Mouse (Mus musculus): ENCODE measurements around the gene Olfm1. TPM values are rescaled to one million over a fixed set of nuclear protein-coding genes. Genes with fewer than 3 reads are reported as not detected.
A peak's percentile ranks its signal among the peaks of the same experiment; 100 is the strongest.

The Olfm1 gene
- total and polyA plus RNA-seq, 2 experiments from 2014 or later, result 4.0 to 4.7 TPM

DNA sequence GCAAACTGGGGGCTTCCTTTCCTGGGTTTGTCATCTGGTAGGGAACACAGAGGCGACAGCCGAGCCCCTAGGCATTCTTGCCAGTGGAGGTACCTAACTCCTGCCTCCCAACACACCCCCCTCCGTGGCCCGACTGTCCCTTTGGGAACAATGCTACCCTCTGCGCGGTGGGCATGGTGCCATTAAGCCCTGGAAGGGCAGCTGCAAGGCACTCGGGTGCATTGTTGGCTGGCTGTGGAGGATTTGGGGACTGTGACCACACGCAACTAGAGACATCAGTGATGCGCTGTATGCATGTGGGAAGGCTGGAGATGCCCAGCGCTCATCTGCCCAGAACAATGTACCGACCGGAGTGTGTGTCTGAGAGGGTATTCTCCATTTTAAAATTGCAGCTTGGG lies 897 bp downstream of the Olfm1 start:
- 32% methylated on average over 12 of the region's 12 CpGs for WGBS
- Histone ChIP-seq H3K27ac (ENCODE audit: low read depth) (no peak overlapping the region), H3K36me3 (replicated peaks; ENCODE audit: control insufficient read depth, insufficient read depth, low read length) (no peaks in the 10 kb centered on the region), H3K27me3 (ENCODE audit: control insufficient read depth, insufficient read depth, low read length) (peaks cover 56% of the 10 kb centered on the region), H3K4me2 (ENCODE audit: low read depth, low read length) (peak overlapping the region; percentile 88), H3K4me1 (ENCODE audit: control insufficient read depth, insufficient read depth) (0 out of 2 replicates have a peak, but pooled peaks cover 3% of the 10 kb centered on the region), H3K9me3 (replicated peaks; ENCODE audit: control insufficient read depth, low read length) (no peaks in the 10 kb centered on the region), H3K9ac (replicated peaks; ENCODE audit: low read depth, low read length) (no peak overlapping the region), H3K4me3 (ENCODE audit: low read depth, low read length) (peak overlapping the region; percentile 60)
- TF ChIP-seq EP300 (IDR thresholded peaks at IDR 0.05; ENCODE audit: low read depth), result no peak
- TF ChIP-seq CTCF (IDR thresholded peaks at IDR 0.05; ENCODE audit: low read depth), result no peak
- no peak for DNase-seq (ENCODE audit: low spot score)
- no peak; the same call in 1 of the 2 replicates for ATAC-seq (ENCODE audit: insufficient read depth, low read depth)

DNA sequence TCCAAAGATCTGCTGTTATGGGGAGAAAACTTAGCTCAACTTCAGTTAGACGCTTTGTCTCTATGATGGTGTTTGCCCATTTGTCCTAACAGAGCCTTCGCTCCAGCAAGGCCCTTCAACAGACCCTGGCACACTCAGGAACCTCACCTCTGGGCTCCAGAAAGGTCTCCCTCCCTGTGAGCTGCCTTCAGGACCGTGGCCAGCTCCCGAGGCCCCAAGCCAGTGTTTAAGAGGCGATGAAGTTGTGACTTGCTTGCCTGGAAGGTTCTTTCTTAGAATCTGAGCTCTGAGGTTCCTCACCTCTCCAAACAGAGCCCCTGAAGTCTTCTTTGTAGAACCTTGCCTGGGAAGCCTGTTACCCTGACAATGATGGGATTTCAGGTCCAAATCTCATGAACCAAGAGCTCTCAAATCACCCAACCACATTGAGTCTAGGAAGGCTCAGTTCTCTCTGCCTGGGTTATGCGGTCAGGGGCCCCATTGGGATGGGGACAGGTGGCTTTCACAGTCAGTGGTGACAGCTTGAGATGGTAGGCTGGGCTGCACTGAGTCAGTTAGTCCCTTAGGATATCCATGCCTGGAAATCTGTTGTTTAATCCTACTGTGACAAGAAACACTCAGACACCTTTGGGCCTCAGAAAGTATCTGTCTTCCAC lies 2.3 kb downstream of the Olfm1 start:
- DNase-seq (ENCODE audit: low spot score) (no peak), ATAC-seq (ENCODE audit: insufficient read depth, low read depth) (no peak)
- Histone ChIP-seq H3K9me3 (replicated peaks; ENCODE audit: control insufficient read depth, low read length) (no peaks in the 10 kb centered on the region), H3K4me1 (ENCODE audit: control insufficient read depth, insufficient read depth) (0 out of 2 replicates have a peak, but pooled peaks cover 3% of the 10 kb centered on the region), H3K4me2 (ENCODE audit: low read depth, low read length) (no peak overlapping the region), H3K27me3 (ENCODE audit: control insufficient read depth, insufficient read depth, low read length) (peaks cover 56% of the 10 kb centered on the region), H3K36me3 (replicated peaks; ENCODE audit: control insufficient read depth, insufficient read depth, low read length) (no peaks in the 10 kb centered on the region), H3K27ac (ENCODE audit: low read depth) (no peak overlapping the region), H3K4me3 (ENCODE audit: low read depth, low read length) (no peak overlapping the region), H3K9ac (replicated peaks; ENCODE audit: low read depth, low read length) (no peak overlapping the region)
- TF ChIP-seq CTCF (IDR thresholded peaks at IDR 0.05; ENCODE audit: low read depth), result no peak
- TF ChIP-seq EP300 (IDR thresholded peaks at IDR 0.05; ENCODE audit: low read depth), result no peak
- 28% methylated on average over 6 of the region's 6 CpGs for WGBS

DNA sequence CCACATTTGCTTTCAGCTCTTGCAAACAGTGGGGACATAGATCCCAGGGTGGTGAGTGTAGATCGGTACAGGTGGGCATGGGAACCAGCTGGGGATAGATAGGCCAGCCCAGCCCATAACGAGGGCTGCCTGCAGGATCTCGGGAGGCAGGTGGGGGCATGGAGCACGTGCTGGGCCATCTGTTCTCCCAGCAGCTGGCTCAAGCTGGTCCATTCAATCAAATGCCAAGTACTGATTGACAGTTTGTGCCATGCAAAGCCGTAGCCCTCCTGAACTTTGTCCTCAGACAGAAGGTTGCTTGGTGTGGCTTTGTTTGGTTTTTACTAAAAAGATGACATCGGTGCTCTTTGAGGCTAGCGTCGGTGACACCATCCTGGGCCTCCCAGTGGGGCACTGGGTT lies 2.9 kb downstream of the Olfm1 start:
- Histone ChIP-seq H3K4me1 (ENCODE audit: control insufficient read depth, insufficient read depth) (0 out of 2 replicates have a peak, but pooled peaks cover 3% of the 10 kb centered on the region), H3K27me3 (ENCODE audit: control insufficient read depth, insufficient read depth, low read length) (peaks cover 56% of the 10 kb centered on the region), H3K9me3 (replicated peaks; ENCODE audit: control insufficient read depth, low read length) (no peaks in the 10 kb centered on the region), H3K4me2 (ENCODE audit: low read depth, low read length) (no peak overlapping the region), H3K9ac (replicated peaks; ENCODE audit: low read depth, low read length) (no peak overlapping the region), H3K36me3 (replicated peaks; ENCODE audit: control insufficient read depth, insufficient read depth, low read length) (no peaks in the 10 kb centered on the region), H3K4me3 (ENCODE audit: low read depth, low read length) (no peak overlapping the region), H3K27ac (ENCODE audit: low read depth) (no peak overlapping the region)
- no peak for ATAC-seq (ENCODE audit: insufficient read depth, low read depth)
- 70% methylated on average over 8 of the region's 8 CpGs for WGBS
- DNase-seq (ENCODE audit: low spot score), result no peak
- no peak for TF ChIP-seq EP300 (IDR thresholded peaks at IDR 0.05; ENCODE audit: low read depth)
- no peak for TF ChIP-seq CTCF (IDR thresholded peaks at IDR 0.05; ENCODE audit: low read depth)

DNA sequence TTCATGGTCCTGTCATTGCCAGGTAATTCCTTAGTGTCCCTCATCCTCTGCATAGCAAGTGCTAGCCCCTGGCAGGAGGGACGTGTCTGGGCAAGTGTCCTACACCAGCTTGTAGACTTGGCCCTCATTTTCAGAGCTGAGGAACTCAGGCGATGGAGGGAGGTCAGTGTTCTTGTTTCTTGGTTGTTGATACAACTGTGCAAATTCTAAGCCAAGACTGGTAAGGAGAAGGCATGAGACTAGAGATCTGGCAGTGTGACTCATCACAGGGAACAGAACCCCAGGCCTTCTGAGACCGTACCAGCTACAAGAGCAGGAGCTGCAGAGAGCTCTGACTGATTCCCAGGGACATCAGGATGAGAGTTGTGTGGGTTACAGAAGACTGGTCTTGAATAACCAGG lies 8.6 kb downstream of the Olfm1 start:
- no peak for ATAC-seq (ENCODE audit: insufficient read depth, low read depth)
- no peaks in the 10 kb centered on the region for H3K36me3 ChIP-seq (replicated peaks; ENCODE audit: control insufficient read depth, insufficient read depth, low read length)
- H3K4me1 ChIP-seq (ENCODE audit: control insufficient read depth, insufficient read depth), result no peaks in the 10 kb centered on the region; the same call in 1 of the 2 replicates
- DNase-seq (ENCODE audit: low spot score), result no peak
- TF ChIP-seq EP300 (IDR thresholded peaks at IDR 0.05; ENCODE audit: low read depth), result no peak
- TF ChIP-seq CTCF (IDR thresholded peaks at IDR 0.05; ENCODE audit: low read depth), result no peak
- whole genome bisulfite sequencing, result 60% methylated on average over 3 of the region's 3 CpGs
- H3K4me2 ChIP-seq (ENCODE audit: low read depth, low read length), result no peak overlapping the region
- no peak overlapping the region for H3K9ac ChIP-seq (replicated peaks; ENCODE audit: low read depth, low read length)
- peaks cover 46% of the 10 kb centered on the region for H3K27me3 ChIP-seq (ENCODE audit: control insufficient read depth, insufficient read depth, low read length)
- H3K9me3 ChIP-seq (replicated peaks; ENCODE audit: control insufficient read depth, low read length), result no peaks in the 10 kb centered on the region
- H3K4me3 ChIP-seq (ENCODE audit: low read depth, low read length), result no peak overlapping the region
- H3K27ac ChIP-seq (ENCODE audit: low read depth), result no peak overlapping the region

DNA sequence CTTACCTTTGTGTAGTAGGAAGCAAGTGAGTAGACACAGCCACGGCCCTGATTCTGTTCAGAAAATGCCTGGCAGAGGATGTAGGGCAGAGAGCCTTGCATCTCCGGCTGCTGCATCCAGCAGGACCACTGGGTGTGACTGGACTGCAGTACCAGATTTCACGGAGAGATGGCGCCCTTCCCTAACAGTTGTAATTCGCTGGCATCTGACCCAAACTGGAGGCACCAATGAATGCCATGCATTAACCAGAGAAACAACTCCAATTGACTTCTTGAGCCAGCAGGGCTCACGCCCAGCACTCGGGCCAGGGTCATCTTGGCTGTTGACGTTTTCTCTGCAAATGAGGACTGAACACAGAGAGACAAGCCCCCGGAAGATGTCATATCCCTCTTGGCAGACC lies 11.4 kb downstream of the Olfm1 start:
- peaks cover 52% of the 10 kb centered on the region for H3K27me3 ChIP-seq (ENCODE audit: control insufficient read depth, insufficient read depth, low read length)
- H3K36me3 ChIP-seq (replicated peaks; ENCODE audit: control insufficient read depth, insufficient read depth, low read length), result no peaks in the 10 kb centered on the region
- H3K4me2 ChIP-seq (ENCODE audit: low read depth, low read length), result no peak overlapping the region
- no peak overlapping the region for H3K4me3 ChIP-seq (ENCODE audit: low read depth, low read length)
- ATAC-seq (ENCODE audit: insufficient read depth, low read depth) (no peak), DNase-seq (ENCODE audit: low spot score) (peak; percentile 70)
- no peaks in the 10 kb centered on the region for H3K9me3 ChIP-seq (replicated peaks; ENCODE audit: control insufficient read depth, low read length)
- no peaks in the 10 kb centered on the region; the same call in 1 of the 2 replicates for H3K4me1 ChIP-seq (ENCODE audit: control insufficient read depth, insufficient read depth)
- H3K9ac ChIP-seq (replicated peaks; ENCODE audit: low read depth, low read length), result no peak overlapping the region
- peak; percentile 95 for TF ChIP-seq CTCF (IDR thresholded peaks at IDR 0.05; ENCODE audit: low read depth)
- TF ChIP-seq EP300 (IDR thresholded peaks at IDR 0.05; ENCODE audit: low read depth), result no peak
- no peak overlapping the region for H3K27ac ChIP-seq (ENCODE audit: low read depth)
- WGBS, result 7% methylated on average over 9 of the region's 9 CpGs

Data from heart, postnatal 0 days (tissue).